Mouse (Mus musculus) embryonic facial prominence, embryonic 15.5 days (tissue): ENCODE data around the gene Atxn2l. TPM values are rescaled to one million over a fixed set of nuclear protein-coding genes. Genes with fewer than 3 reads are reported as not detected.
"Not testable (repeated sequence)": the region's sequence is repeated elsewhere in the genome, so short reads cannot be mapped to it uniquely, and the experiment has no call there.

Source experiments
- ATAC-seq: fragments of 200-750 bp; cut with Nextera tagmentation; 2 replicates; pipeline ENCODE4 v1.8.0; 2017; ENCODE audit warnings: low read depth, moderate TSS enrichment; ENCODE audit not compliant: insufficient number of reproducible peaks, low FRiP score, low TSS enrichment
- H3K27ac ChIP-seq: fragments of 300-500 bp; sonication (generic); replicated peaks from 2 replicates; pipeline ENCODE4 v1.5.1; 2015; ENCODE audit warnings: mild to moderate bottlenecking, inconsistent platforms
- H3K27me3 ChIP-seq: fragments of 300-500 bp; sonication (generic); 2 replicates; pipeline ENCODE4 v1.6.1; 2015; ENCODE audit warnings: inconsistent platforms
- H3K36me3 ChIP-seq: fragments of 300-500 bp; sonication (generic); 2 replicates; pipeline ENCODE4 v1.6.1; 2015; ENCODE audit warnings: mild to moderate bottlenecking, inconsistent platforms
- H3K4me1 ChIP-seq: fragments of 300-500 bp; sonication (generic); 2 replicates; pipeline ENCODE4 v1.6.1; 2015; ENCODE audit warnings: inconsistent platforms
- H3K4me2 ChIP-seq: fragments of 300-500 bp; sonication (generic); replicated peaks from 2 replicates; pipeline ENCODE4 v1.6.1; 2015; ENCODE audit warnings: mild to moderate bottlenecking, inconsistent platforms
- H3K4me3 ChIP-seq: fragments of 300-500 bp; sonication (generic); replicated peaks from 2 replicates; pipeline ENCODE4 v1.5.1; 2015; ENCODE audit warnings: mild to moderate bottlenecking, inconsistent platforms
- H3K9ac ChIP-seq: fragments of 300-500 bp; sonication (generic); 2 replicates; pipeline ENCODE4 v1.6.1; 2015; ENCODE audit warnings: inconsistent platforms
- H3K9me3 ChIP-seq: fragments of 300-500 bp; sonication (generic); replicated peaks from 2 replicates; pipeline ENCODE4 v1.6.1; 2016; ENCODE audit warnings: inconsistent platforms
- WGBS: fragments of 180-500 bp; shearing (Covaris S2); methylation state at CpG from one replicate; pipeline ENCODE4 v1.1.7; 2015; 5-methylcytosine and 5-hydroxymethylcytosine counted together
- polyA plus RNA-seq: library from polyadenylated mRNA; unstranded; fragments of >200 nt; fragmentation: Nextera tagmentation; extraction: Ambion mirVana; gene quantifications from 2 replicates; pipeline ENCODE4 v1.2.1, GENCODE M21; 2015

Gene Atxn2l
- polyA plus RNA-seq, 1 experiment from 2014 or later: 58.0 TPM

- H3K27me3 ChIP-seq: no peaks in the 10 kb centered on the region
Observed at GRCm38 (mm10) chr7:126491005-126491404, 12.2 kb downstream of the Atxn2l start.

GRCm38 (mm10) chr7:126487617-126488385 is 15.4 kb downstream of the Atxn2l start:
- Histone ChIP-seq H3K4me3 (peak overlapping the region; percentile 74), H3K36me3 (peaks cover 39% of the 10 kb centered on the region), H3K4me1 (peaks cover 11% of the 10 kb centered on the region), H3K9ac (peak overlapping the region; percentile 62), H3K4me2 (peak overlapping the region; percentile 75)
- H3K9me3 ChIP-seq, ATAC-seq, H3K27me3 ChIP-seq, H3K27ac ChIP-seq: not testable (repeated sequence)
- 13% methylated on average over 25 of the region's 25 CpGs for WGBS

More at GRCm38 (mm10) chr7:126491005-126491404, 12.2 kb downstream of the Atxn2l start:
- peaks cover 71% of the 10 kb centered on the region for H3K36me3 ChIP-seq
- ATAC-seq: no peak
- no peak overlapping the region for H3K27ac ChIP-seq
- H3K9me3 ChIP-seq: no peaks in the 10 kb centered on the region
- peaks cover 9% of the 10 kb centered on the region for H3K4me1 ChIP-seq
- no peak overlapping the region for H3K4me3 ChIP-seq
- H3K4me2 ChIP-seq: no peak overlapping the region
- no peak overlapping the region for H3K9ac ChIP-seq
- WGBS: 80% methylated on average over 1 of the region's 1 CpGs

GRCm38 (mm10) chr7:126487052-126487483 is 16.2 kb downstream of the Atxn2l start, which contains the start of gene Tufm:
Gene Tufm (plus strand): TSS chr7:126487361.
- ATAC-seq: peak; percentile 93
- peak within 1 kb of the TSS; percentile 62 for H3K9ac ChIP-seq
- H3K9me3 ChIP-seq: no peaks in the 10 kb centered on the region
- under 1% methylated on average over 32 of the region's 32 CpGs for WGBS
- no peaks in the 10 kb centered on the region for H3K27me3 ChIP-seq
- H3K4me1 ChIP-seq: peaks cover 11% of the 10 kb centered on the region
- H3K4me3 ChIP-seq: peak within 1 kb of the TSS; percentile 74
- peak within 1 kb of the TSS; percentile 75 for H3K4me2 ChIP-seq
- H3K36me3 ChIP-seq: peaks cover 32% of the 10 kb centered on the region
- peak within 1 kb of the TSS; percentile 79 for H3K27ac ChIP-seq

GRCm38 (mm10) chr7:126482392-126482871 is 20.8 kb downstream of the Atxn2l start:
- no peaks in the 10 kb centered on the region for H3K9me3 ChIP-seq
- H3K4me3 ChIP-seq: peak overlapping the region; percentile 35
- no peaks in the 10 kb centered on the region for H3K27me3 ChIP-seq
- ATAC-seq: peak; percentile 85
- peak overlapping the region; percentile 69 for H3K4me2 ChIP-seq
- 0 out of 2 replicates have a peak, but pooled peaks cover 2% of the 10 kb centered on the region for H3K4me1 ChIP-seq
- H3K27ac ChIP-seq: peak overlapping the region; percentile 79
- 0 out of 2 replicates have a peak overlapping the region, but pooled peaks have one; percentile 23 for H3K9ac ChIP-seq
- H3K36me3 ChIP-seq: no peaks in the 10 kb centered on the region
- 0% methylated on average over 23 of the region's 23 CpGs for WGBS

GRCm38 (mm10) chr7:126481699-126482098 is 21.5 kb downstream of the Atxn2l start:
- 25% methylated on average over 5 of the region's 5 CpGs for WGBS
- Histone ChIP-seq H3K27me3 (no peaks in the 10 kb centered on the region), H3K9me3 (no peaks in the 10 kb centered on the region), H3K36me3 (no peaks in the 10 kb centered on the region), H3K27ac (no peak overlapping the region), H3K4me2 (no peak overlapping the region), H3K4me1 (0 out of 2 replicates have a peak, but pooled peaks cover 2% of the 10 kb centered on the region), H3K4me3 (no peak overlapping the region), H3K9ac (no peak overlapping the region)
- no peak for ATAC-seq

- H3K4me3 ChIP-seq: peak within 1 kb of the TSS; percentile 89
- peak within 1 kb of the TSS; percentile 98 for H3K9ac ChIP-seq
- peaks cover 26% of the 10 kb centered on the region for H3K36me3 ChIP-seq
- no peaks in the 10 kb centered on the region for H3K27me3 ChIP-seq
- peak within 1 kb of the TSS; percentile 95 for H3K27ac ChIP-seq
- H3K4me2 ChIP-seq: peak within 1 kb of the TSS; percentile 71
- H3K9me3 ChIP-seq: no peaks in the 10 kb centered on the region
- under 1% methylated on average over 53 of the region's 53 CpGs for WGBS
- peaks cover 28% of the 10 kb centered on the region for H3K4me1 ChIP-seq
- peak; percentile 90 for ATAC-seq
Observed at GRCm38 (mm10) chr7:126474993-126475581, 28.1 kb downstream of the Atxn2l start, which contains the start of gene Sh2b1. Gene Sh2b1 (minus strand): TSS chr7:126475424.

- H3K4me1 ChIP-seq: peaks cover 28% of the 10 kb centered on the region
- peaks cover 32% of the 10 kb centered on the region for H3K36me3 ChIP-seq
- H3K27ac ChIP-seq: peak overlapping the region; percentile 95
- peak overlapping the region; percentile 71 for H3K4me2 ChIP-seq
- H3K9me3 ChIP-seq: no peaks in the 10 kb centered on the region
- peak overlapping the region; percentile 98 for H3K9ac ChIP-seq
- no peaks in the 10 kb centered on the region for H3K27me3 ChIP-seq
- peak overlapping the region; percentile 89 for H3K4me3 ChIP-seq
- under 1% methylated on average over 27 of the region's 27 CpGs for WGBS
- 0 out of 2 replicates have a peak, but pooled peaks have one; percentile 29 for ATAC-seq
Observed at GRCm38 (mm10) chr7:126474486-126474955, 28.7 kb downstream of the Atxn2l start.

- WGBS: 64% methylated on average over 9 of the region's 9 CpGs
- H3K36me3 ChIP-seq: peaks cover 41% of the 10 kb centered on the region
- H3K27me3 ChIP-seq: no peaks in the 10 kb centered on the region
- no peak for ATAC-seq
- H3K9me3 ChIP-seq: no peaks in the 10 kb centered on the region
- H3K4me2 ChIP-seq: peak overlapping the region; percentile 71
- H3K9ac ChIP-seq: no peak overlapping the region; the same call in 1 of the 2 replicates
- peak overlapping the region; percentile 89 for H3K4me3 ChIP-seq
- no peak overlapping the region for H3K27ac ChIP-seq
- H3K4me1 ChIP-seq: peaks cover 28% of the 10 kb centered on the region
Observed at GRCm38 (mm10) chr7:126473470-126474086, 29.7 kb downstream of the Atxn2l start.

GRCm38 (mm10) chr7:126472713-126473112 is 30.5 kb downstream of the Atxn2l start:
- Histone ChIP-seq H3K27ac (no peak overlapping the region), H3K9ac (no peak overlapping the region), H3K4me3 (no peak overlapping the region), H3K9me3 (no peaks in the 10 kb centered on the region), H3K36me3 (peaks cover 50% of the 10 kb centered on the region), H3K4me1 (peaks cover 28% of the 10 kb centered on the region), H3K4me2 (no peak overlapping the region), H3K27me3 (no peaks in the 10 kb centered on the region)
- no peak for ATAC-seq
- WGBS: 92% methylated on average over 16 of the region's 16 CpGs

- H3K9me3 ChIP-seq: no peaks in the 10 kb centered on the region
- no peak overlapping the region for H3K4me2 ChIP-seq
- no peaks in the 10 kb centered on the region for H3K27me3 ChIP-seq
- no peak overlapping the region for H3K27ac ChIP-seq
- H3K4me3 ChIP-seq: no peak overlapping the region
- 84% methylated on average over 13 of the region's 13 CpGs for WGBS
- no peak overlapping the region for H3K9ac ChIP-seq
- H3K36me3 ChIP-seq: peaks cover 54% of the 10 kb centered on the region
- peaks cover 28% of the 10 kb centered on the region for H3K4me1 ChIP-seq
- ATAC-seq: no peak
Observed at GRCm38 (mm10) chr7:126472306-126472705, 30.9 kb downstream of the Atxn2l start.

GRCm38 (mm10) chr7:126471853-126472252 is 31.4 kb downstream of the Atxn2l start:
- no peak overlapping the region for H3K4me3 ChIP-seq
- no peaks in the 10 kb centered on the region for H3K9me3 ChIP-seq
- H3K27me3 ChIP-seq: no peaks in the 10 kb centered on the region
- no peak overlapping the region for H3K4me2 ChIP-seq
- no peak overlapping the region for H3K9ac ChIP-seq
- H3K4me1 ChIP-seq: peaks cover 29% of the 10 kb centered on the region
- peaks cover 59% of the 10 kb centered on the region for H3K36me3 ChIP-seq
- no peak for ATAC-seq
- 82% methylated on average over 4 of the region's 4 CpGs for WGBS
- no peak overlapping the region for H3K27ac ChIP-seq
